8 mouse cellular contexts compared by ENCODE assay signal in genomic region chr19:10018527-10018818, GRCm38 (mm10). TPM values are rescaled to one million over a fixed set of nuclear protein-coding genes. Genes with fewer than 3 reads are reported as not detected.
DNase-seq lines count a peak whose midpoint lies in the region; ATAC-seq and TF ChIP-seq lines count a peak whose summit lies in the region.

No protein-coding gene starts in this region.

- no peak for DNase-seq in heart, postnatal 10 days
- no peak for DNase-seq in G1E (ENCODE audit: low spot score)
- DNase-seq in hindbrain, embryonic 11.5 days (ENCODE audit: low spot score), result no peak
- no peak for DNase-seq in midbrain, embryonic 10.5 days (ENCODE audit: low spot score)
- no peak for DNase-seq in adipocyte (ENCODE audit: low spot score)
- DNase-seq in layer of hippocampus, postnatal 10 days (ENCODE audit: low spot score in 2 of 2), result no peak
- no peak for DNase-seq in MN1 (ENCODE audit: low spot score)

- peaks cover 34% of the 10 kb centered on the region for H3K4me1 ChIP-seq in heart, embryonic 16.5 days (ENCODE audit: control insufficient read depth, insufficient read depth, low read length)
- peaks cover 95% of the 10 kb centered on the region for H3K4me1 ChIP-seq in G1E (ENCODE audit: insufficient read depth, low read depth, low read length)
- peaks cover 3% of the 10 kb centered on the region; the same call in 1 of the 2 replicates for H3K4me1 ChIP-seq in hindbrain, embryonic 11.5 days (replicated peaks; ENCODE audit: control insufficient read depth, insufficient read depth, low read length)
- peaks cover 49% of the 10 kb centered on the region for H3K4me1 ChIP-seq in midbrain, embryonic 10.5 days

- H3K27ac ChIP-seq in heart, embryonic 16.5 days (ENCODE audit: low read length), result peak overlapping the region; percentile 63
- H3K27ac ChIP-seq in hindbrain, embryonic 11.5 days (ENCODE audit: low read depth, low read length), result peak overlapping the region; percentile 6; the same call in 1 of the 2 replicates
- peak overlapping the region; percentile 84 for H3K27ac ChIP-seq in midbrain, embryonic 10.5 days (replicated peaks)

- H3K4me3 ChIP-seq in heart, embryonic 16.5 days (ENCODE audit: low read length), result peak overlapping the region; percentile 64
- H3K4me3 ChIP-seq in G1E (ENCODE audit: low read depth, low read length), result peak overlapping the region; percentile 71
- peak overlapping the region; percentile 41 for H3K4me3 ChIP-seq in hindbrain, embryonic 11.5 days (ENCODE audit: low read depth, low read length)
- peak overlapping the region; percentile 60 for H3K4me3 ChIP-seq in midbrain, embryonic 10.5 days

- TF ChIP-seq CTCF in G1E (IDR thresholded peaks at IDR 0.05; ENCODE audit: low read depth, low read length), result no peak

- no peaks in the 10 kb centered on the region for H3K36me3 ChIP-seq in heart, embryonic 16.5 days (ENCODE audit: control insufficient read depth, insufficient read depth)
- H3K36me3 ChIP-seq in G1E (replicated peaks), result peaks cover 8% of the 10 kb centered on the region
- no peaks in the 10 kb centered on the region for H3K36me3 ChIP-seq in hindbrain, embryonic 11.5 days (ENCODE audit: control insufficient read depth, insufficient read depth, low read length)
- no peaks in the 10 kb centered on the region for H3K36me3 ChIP-seq in midbrain, embryonic 10.5 days

- peak overlapping the region; percentile 76 for H3K4me2 ChIP-seq in heart, embryonic 16.5 days (ENCODE audit: low read depth, low read length)
- peak overlapping the region; percentile 69 for H3K4me2 ChIP-seq in hindbrain, embryonic 11.5 days (replicated peaks; ENCODE audit: low read depth, low read length)

- WGBS in heart, embryonic 16.5 days, result 0% methylated on average over 3 of the region's 3 CpGs
- 6% methylated on average over 3 of the region's 3 CpGs for WGBS in hindbrain, embryonic 11.5 days
- 6% methylated on average over 3 of the region's 3 CpGs for WGBS in midbrain, embryonic 10.5 days

- intact Hi-C loops in heart, postnatal 10 days (cut with DNase I), result no loop called here

- H3K9ac ChIP-seq in heart, embryonic 16.5 days (ENCODE audit: low read length), result peak overlapping the region; percentile 78
- H3K9ac ChIP-seq in hindbrain, embryonic 11.5 days (ENCODE audit: low read depth, low read length), result peak overlapping the region; percentile 49

- ATAC-seq in heart, embryonic 16.5 days (replicated peaks; ENCODE audit: extremely low read depth, insufficient read depth, low FRiP score), result peak; percentile 28
- 0 out of 2 replicates have a peak, but pooled peaks have one; percentile 4 for ATAC-seq in G1E (ENCODE audit: extremely low read depth, insufficient number of reproducible peaks, low FRiP score, poor library complexity, severe bottlenecking)
- ATAC-seq in hindbrain, embryonic 11.5 days (ENCODE audit: low FRiP score), result no peak

- H3K9me3 ChIP-seq in heart, embryonic 16.5 days (replicated peaks; ENCODE audit: control insufficient read depth, low read length), result no peaks in the 10 kb centered on the region
- H3K9me3 ChIP-seq in G1E (replicated peaks), result no peaks in the 10 kb centered on the region
- no peaks in the 10 kb centered on the region for H3K9me3 ChIP-seq in hindbrain, embryonic 11.5 days (ENCODE audit: control insufficient read depth, low read length)
- H3K9me3 ChIP-seq in midbrain, embryonic 10.5 days (replicated peaks), result 0 out of 2 replicates have a peak, but pooled peaks cover 3% of the 10 kb centered on the region

- no peaks in the 10 kb centered on the region for H3K27me3 ChIP-seq in heart, embryonic 16.5 days (ENCODE audit: control insufficient read depth, insufficient read depth, low read length)
- no peaks in the 10 kb centered on the region for H3K27me3 ChIP-seq in G1E (ENCODE audit: insufficient read depth, low read length)
- peaks cover 7% of the 10 kb centered on the region; the same call in 1 of the 2 replicates for H3K27me3 ChIP-seq in hindbrain, embryonic 11.5 days (ENCODE audit: control insufficient read depth, insufficient read depth, low read length)
- H3K27me3 ChIP-seq in midbrain, embryonic 10.5 days (ENCODE audit: low read depth, poor library complexity, severe bottlenecking), result peaks cover 41% of the 10 kb centered on the region

RNA-seq across cellular contexts. Expression of gene Rab3il1, which starts 17.0 kb away (rescaled TPM):
- 22.1 and 24.0 TPM in 2 replicates for polyA plus RNA-seq in heart, embryonic 16.5 days (2015; fragmentation: Nextera tagmentation; extraction: Ambion mirVana)
- 10 to 100 TPM; 10.4 to 12.1 TPM for total RNA-seq in heart, postnatal 10 days (2021)
- total RNA-seq in G1E (2014; fragmentation: Nextera tagmentation) (4.7 and 25.4 TPM in 2 replicates), G1E (2017) (2.7 and 3.1 TPM in 2 replicates)
- 4.0 and 4.2 TPM in 2 replicates for polyA plus RNA-seq in G1E (2012)
- polyA plus RNA-seq in hindbrain, embryonic 11.5 days (2014; fragmentation: Nextera tagmentation; extraction: Ambion mirVana), result 35.7 and 35.9 TPM in 2 replicates
- 34.6 and 35.6 TPM in 2 replicates for polyA plus RNA-seq in midbrain, embryonic 10.5 days (2016; fragmentation: Nextera tagmentation; extraction: Ambion mirVana)
- total RNA-seq in layer of hippocampus, postnatal 10 days (2021), result 10 to 100 TPM; 13.9 to 14.5 TPM

RNA-seq across cellular contexts. Expression of gene Best1, which starts 17.0 kb away (rescaled TPM):
- polyA plus RNA-seq in heart, embryonic 16.5 days (2015; fragmentation: Nextera tagmentation; extraction: Ambion mirVana), result 0.28 and 0.30 TPM in 2 replicates
- under 1 TPM; 0.20 to 0.36 TPM for total RNA-seq in heart, postnatal 10 days (2021)
- not detected in 2 replicates for total RNA-seq in G1E (2014; fragmentation: Nextera tagmentation)
- 0.22 TPM in 1 of 2 replicates, not detected in the other for total RNA-seq in G1E (2017)
- 0.03 TPM in 1 of 2 replicates, not detected in the other for polyA plus RNA-seq in G1E (2012)
- 0.91 and 1.1 TPM in 2 replicates for polyA plus RNA-seq in hindbrain, embryonic 11.5 days (2014; fragmentation: Nextera tagmentation; extraction: Ambion mirVana)
- polyA plus RNA-seq in midbrain, embryonic 10.5 days (2016; fragmentation: Nextera tagmentation; extraction: Ambion mirVana), result 1.4 and 2.0 TPM in 2 replicates
- total RNA-seq in layer of hippocampus, postnatal 10 days (2021), result 1 to 10 TPM; 1.9 to 3.0 TPM

RNA-seq across cellular contexts. Expression of gene Fads3, which starts 22.9 kb away (rescaled TPM):
- polyA plus RNA-seq in heart, embryonic 16.5 days (2015; fragmentation: Nextera tagmentation; extraction: Ambion mirVana), result 31.5 and 46.1 TPM in 2 replicates
- 10 to 100 TPM; 39.7 to 45.5 TPM for total RNA-seq in heart, postnatal 10 days (2021)
- total RNA-seq in G1E (2014; fragmentation: Nextera tagmentation) (32.8 and 41.8 TPM in 2 replicates), G1E (2017) (17.0 and 20.1 TPM in 2 replicates)
- 46.6 and 48.8 TPM in 2 replicates for polyA plus RNA-seq in G1E (2012)
- polyA plus RNA-seq in hindbrain, embryonic 11.5 days (2014; fragmentation: Nextera tagmentation; extraction: Ambion mirVana), result 5.7 and 5.8 TPM in 2 replicates
- 5.5 and 5.8 TPM in 2 replicates for polyA plus RNA-seq in midbrain, embryonic 10.5 days (2016; fragmentation: Nextera tagmentation; extraction: Ambion mirVana)
- total RNA-seq in layer of hippocampus, postnatal 10 days (2021), result 10 to 100 TPM; 49.1 to 54.6 TPM

RNA-seq across cellular contexts. Expression of gene Fth1, which starts 38.1 kb away (rescaled TPM):
- polyA plus RNA-seq in heart, embryonic 16.5 days (2015; fragmentation: Nextera tagmentation; extraction: Ambion mirVana), result 1,934 and 2,252 TPM in 2 replicates
- total RNA-seq in heart, postnatal 10 days (2021), result 1,000 to 10,000 TPM; 1,753 to 1,826 TPM
- total RNA-seq in G1E (2014; fragmentation: Nextera tagmentation) (2,660 and 2,681 TPM in 2 replicates), G1E (2017) (936 and 1,016 TPM in 2 replicates)
- 28,412 and 34,236 TPM in 2 replicates for polyA plus RNA-seq in G1E (2012)
- 1,301 and 1,416 TPM in 2 replicates for polyA plus RNA-seq in hindbrain, embryonic 11.5 days (2014; fragmentation: Nextera tagmentation; extraction: Ambion mirVana)
- polyA plus RNA-seq in midbrain, embryonic 10.5 days (2016; fragmentation: Nextera tagmentation; extraction: Ambion mirVana), result 1,350 and 1,398 TPM in 2 replicates
- total RNA-seq in layer of hippocampus, postnatal 10 days (2021), result 1,000 to 10,000 TPM; 2,066 to 2,109 TPM

Comparison
In these comparisons a context has a peak if more than half of its experiments do, and no peak if none do; other contexts are left out.
1. H3K27ac ChIP-seq: peak in every context shown above with its lines; median percentile 84 in midbrain, embryonic 10.5 days; 63 in heart, embryonic 16.5 days; 6 in hindbrain, embryonic 11.5 days.